Mouse (Mus musculus): Measurements from ENCODE around the gene Gm9964. TPM values are rescaled to one million over a fixed set of nuclear protein-coding genes. Genes with fewer than 3 reads are reported as not detected.
"Not testable (repeated sequence)": the region's sequence is repeated elsewhere in the genome, so short reads cannot be mapped to it uniquely, and the experiment has no call there.

Gm9964 gene
- polyA plus RNA-seq, 1 experiment from 2014 or later, result not detected

- no peaks in the 10 kb centered on the region for H3K9me3 ChIP-seq (replicated peaks)
- no peak overlapping the region for H3K4me3 ChIP-seq
- H3K4me1 ChIP-seq, result peaks cover 4% of the 10 kb centered on the region; the same call in 1 of the 2 replicates
- 51% methylated on average over 4 of the region's 4 CpGs for WGBS (ENCODE audit: insufficient replicate concordance)
- H3K4me2 ChIP-seq, result no peak overlapping the region
- ATAC-seq, result no peak
- no peak overlapping the region for H3K9ac ChIP-seq
- no peak overlapping the region for H3K27ac ChIP-seq
- no peaks in the 10 kb centered on the region for H3K36me3 ChIP-seq
- no peaks in the 10 kb centered on the region for H3K27me3 ChIP-seq (replicated peaks)
Observed at GRCm38 (mm10) chr11:79273757-79274156, 22.9 kb downstream of the Gm9964 start.

DNA sequence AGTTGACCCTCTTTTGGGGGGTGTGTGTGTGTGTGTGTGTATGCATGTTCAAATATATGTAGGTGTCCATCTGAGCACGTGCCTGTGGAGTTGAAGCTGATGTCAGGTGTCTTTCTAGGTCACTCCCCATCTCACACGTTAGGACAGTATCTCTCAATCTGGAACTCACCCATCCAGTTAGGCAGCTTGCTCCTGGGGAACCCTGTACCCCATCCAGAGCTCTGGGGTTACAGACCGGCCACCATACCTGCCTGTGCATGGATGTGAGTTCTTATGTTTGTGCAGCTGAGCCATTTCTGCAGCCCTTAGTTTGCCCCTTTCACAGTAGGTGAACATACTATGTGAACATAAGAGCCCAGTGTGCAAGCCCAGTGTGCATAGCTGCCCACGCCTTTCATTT, 23.7 kb downstream of the Gm9964 start:
- WGBS (ENCODE audit: insufficient replicate concordance), result 50% methylated on average over 4 of the region's 4 CpGs
- no peaks in the 10 kb centered on the region for H3K36me3 ChIP-seq
- no peak overlapping the region for H3K4me2 ChIP-seq
- H3K27me3 ChIP-seq (replicated peaks), result no peaks in the 10 kb centered on the region
- ATAC-seq, result no peak
- H3K9me3 ChIP-seq (replicated peaks), result no peaks in the 10 kb centered on the region
- H3K9ac ChIP-seq, result no peak overlapping the region
- no peak overlapping the region for H3K4me3 ChIP-seq
- H3K4me1 ChIP-seq, result no peaks in the 10 kb centered on the region
- H3K27ac ChIP-seq, result no peak overlapping the region

- Histone ChIP-seq H3K4me2 (no peak overlapping the region), H3K27ac (no peak overlapping the region), H3K4me3 (no peak overlapping the region), H3K4me1 (no peaks in the 10 kb centered on the region), H3K36me3 (no peaks in the 10 kb centered on the region), H3K9ac (no peak overlapping the region), H3K27me3 (replicated peaks) (peaks cover 3% of the 10 kb centered on the region; the same call in 1 of the 2 replicates), H3K9me3 (replicated peaks) (no peaks in the 10 kb centered on the region)
- no peak for ATAC-seq
- 18% methylated on average over 1 of the region's 1 CpGs for WGBS (ENCODE audit: insufficient replicate concordance)
Observed at GRCm38 (mm10) chr11:79267171-79267570, 29.5 kb downstream of the Gm9964 start.

DNA sequence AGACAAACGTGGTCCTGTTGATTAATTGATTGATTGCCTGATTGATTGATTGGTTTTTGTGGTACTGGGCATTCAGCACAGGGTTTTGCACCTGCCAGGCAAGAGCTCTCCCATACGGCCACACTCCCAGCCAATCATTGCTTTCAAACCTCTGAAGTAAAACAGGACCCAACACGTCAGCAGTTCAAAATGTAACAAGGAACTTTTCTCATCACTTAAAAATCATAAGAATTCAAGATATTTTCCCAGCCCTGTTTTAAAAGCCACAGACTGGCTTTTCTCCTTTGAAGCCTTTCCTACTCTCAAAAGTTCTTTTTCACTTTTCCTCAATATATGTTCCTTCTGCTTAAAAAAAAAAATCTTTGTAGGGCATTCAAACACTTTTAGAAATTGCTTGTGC, 32.3 kb downstream of the Gm9964 start:
- no peaks in the 10 kb centered on the region for H3K9me3 ChIP-seq (replicated peaks)
- H3K4me2 ChIP-seq, result no peak overlapping the region
- H3K36me3 ChIP-seq, result no peaks in the 10 kb centered on the region
- no peaks in the 10 kb centered on the region for H3K4me1 ChIP-seq
- H3K4me3 ChIP-seq, result no peak overlapping the region
- H3K27me3 ChIP-seq (replicated peaks), result peaks cover 3% of the 10 kb centered on the region; the same call in 1 of the 2 replicates
- WGBS (ENCODE audit: insufficient replicate concordance), result 47% methylated on average over 3 of the region's 3 CpGs
- ATAC-seq, result no peak
- H3K9ac ChIP-seq, result no peak overlapping the region
- H3K27ac ChIP-seq, result no peak overlapping the region

DNA sequence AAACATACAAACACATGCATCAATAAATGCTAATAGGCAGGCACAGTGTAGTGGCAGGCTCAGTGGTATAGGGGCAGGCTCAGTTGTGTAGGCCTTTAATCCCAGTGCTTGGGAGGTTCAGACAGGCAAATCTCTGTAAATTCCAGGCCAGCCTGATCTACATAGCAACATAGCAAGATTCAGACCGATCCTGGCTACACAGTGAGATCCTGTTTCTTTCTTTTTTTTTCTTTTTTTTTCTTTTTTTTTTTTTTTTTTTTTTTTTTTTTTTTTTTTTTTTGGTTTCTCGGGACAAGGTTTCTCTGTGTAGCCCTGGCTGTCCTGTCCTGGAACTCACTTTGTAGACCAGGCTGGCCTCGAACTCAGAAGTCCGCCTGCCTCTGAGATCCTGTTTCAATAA, 36.6 kb downstream of the Gm9964 start:
- H3K27me3 ChIP-seq (replicated peaks); H3K36me3 ChIP-seq; H3K4me2 ChIP-seq; H3K4me3 ChIP-seq; H3K9me3 ChIP-seq (replicated peaks); H3K27ac ChIP-seq; H3K9ac ChIP-seq; ATAC-seq: not testable (repeated sequence)
- H3K4me1 ChIP-seq, result peaks cover 13% of the 10 kb centered on the region
- 73% methylated on average over 4 of the region's 4 CpGs for WGBS (ENCODE audit: insufficient replicate concordance)

- ATAC-seq, result no peak
- Histone ChIP-seq H3K36me3 (no peaks in the 10 kb centered on the region), H3K4me1 (peaks cover 19% of the 10 kb centered on the region), H3K4me2 (no peak overlapping the region), H3K9me3 (replicated peaks) (no peaks in the 10 kb centered on the region), H3K4me3 (no peak overlapping the region), H3K27me3 (replicated peaks) (peaks cover 8% of the 10 kb centered on the region), H3K27ac (no peak overlapping the region), H3K9ac (no peak overlapping the region)
- WGBS (ENCODE audit: insufficient replicate concordance), result 62% methylated on average over 6 of the region's 6 CpGs
Observed at GRCm38 (mm10) chr11:79258738-79259137, 38.0 kb downstream of the Gm9964 start.

DNA sequence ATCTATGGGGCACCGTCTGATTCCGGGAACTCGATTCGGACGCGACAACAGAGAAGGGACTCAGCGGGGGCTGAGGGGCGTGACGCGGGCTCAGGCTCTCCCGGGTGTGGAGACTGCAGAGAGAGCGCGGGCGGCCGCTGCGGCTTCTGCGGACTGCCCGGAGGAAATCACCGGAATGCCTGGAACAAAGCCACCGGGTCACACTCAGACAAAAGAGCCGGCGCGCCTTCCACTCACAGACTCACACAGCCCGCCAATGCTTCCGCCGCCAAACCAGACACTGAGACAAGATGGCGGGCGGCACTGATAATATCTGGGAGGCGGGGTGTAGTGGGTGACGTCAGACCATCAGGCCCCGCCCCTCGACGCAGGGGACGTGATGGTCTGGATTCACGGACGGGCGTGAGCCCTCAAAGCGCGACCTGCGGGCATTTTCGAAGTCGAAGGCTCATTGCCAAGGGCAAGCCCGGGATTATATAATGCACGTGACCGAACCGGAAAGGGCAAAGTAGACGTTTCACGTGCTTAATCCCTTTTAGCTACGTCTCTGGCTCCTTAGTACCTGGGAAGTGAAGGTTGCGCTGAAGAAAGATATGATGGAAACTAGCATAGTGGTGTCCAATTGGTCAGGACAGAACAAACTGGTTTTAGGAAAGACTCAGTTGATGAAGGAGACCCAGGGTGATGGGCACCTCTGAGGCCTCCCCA, 42.2 kb downstream of the Gm9964 start, which contains the start of gene Wsb1:
Gene Wsb1, minus strand, starts transcription at position 281 of the 708 bp plus-strand sequence.
- H3K4me3 ChIP-seq, result peak within 1 kb of the TSS; percentile 94
- H3K9ac ChIP-seq, result peak within 1 kb of the TSS; percentile 93
- WGBS (ENCODE audit: insufficient replicate concordance), result 2% methylated on average over 50 of the region's 50 CpGs
- H3K27ac ChIP-seq, result peak within 1 kb of the TSS; percentile 89
- peaks cover 8% of the 10 kb centered on the region for H3K27me3 ChIP-seq (replicated peaks)
- ATAC-seq, result peak; percentile 86
- H3K9me3 ChIP-seq (replicated peaks), result no peaks in the 10 kb centered on the region
- H3K4me1 ChIP-seq, result peaks cover 46% of the 10 kb centered on the region
- H3K36me3 ChIP-seq, result peaks cover 22% of the 10 kb centered on the region
- H3K4me2 ChIP-seq, result peak within 1 kb of the TSS; percentile 97

DNA sequence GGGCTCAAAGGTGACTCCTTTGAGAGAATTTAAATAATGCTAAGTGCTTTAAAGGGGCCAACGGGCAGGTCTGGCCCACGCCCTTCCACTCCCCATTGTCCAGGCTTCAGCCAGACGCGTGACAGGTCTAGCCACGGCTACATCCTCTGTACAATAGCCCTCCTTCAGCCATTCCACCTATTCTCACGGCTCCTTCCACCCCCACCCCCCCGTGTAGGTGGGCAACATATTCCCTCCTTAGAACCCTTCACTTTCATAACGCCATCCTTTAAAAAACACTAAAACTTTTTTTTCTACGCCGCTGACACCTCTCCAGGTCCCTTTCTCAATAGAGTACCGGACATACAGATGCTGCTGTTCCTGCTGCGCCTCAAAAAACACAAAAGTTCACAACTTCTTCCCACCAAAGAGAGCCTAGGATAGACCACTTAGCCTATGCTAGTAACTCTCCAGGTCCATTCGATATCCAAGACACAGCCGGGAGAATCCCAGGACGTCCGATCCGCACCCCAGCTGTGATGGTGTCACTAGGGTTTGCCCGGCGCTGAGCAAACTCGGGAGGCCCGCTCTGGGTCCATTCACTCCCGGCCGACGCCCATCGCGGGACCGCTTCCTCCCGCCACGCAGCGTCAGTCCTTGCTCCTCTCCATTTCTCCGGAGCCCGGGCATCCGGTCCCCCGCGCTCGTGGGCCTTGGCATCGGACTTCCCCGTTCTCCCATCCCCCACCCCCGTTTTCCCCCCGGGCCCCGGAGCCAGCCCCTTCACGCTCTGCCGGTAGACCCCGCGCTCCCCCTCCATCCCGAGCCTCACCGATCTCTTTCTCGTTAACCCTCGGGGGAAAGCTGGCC, 42.9 kb downstream of the Gm9964 start:
- peaks cover 8% of the 10 kb centered on the region for H3K27me3 ChIP-seq (replicated peaks)
- H3K36me3 ChIP-seq, result peaks cover 28% of the 10 kb centered on the region
- 1% methylated on average over 49 of the region's 49 CpGs for WGBS (ENCODE audit: insufficient replicate concordance)
- H3K4me2 ChIP-seq, result peak overlapping the region; percentile 97
- peaks cover 46% of the 10 kb centered on the region for H3K4me1 ChIP-seq
- peak overlapping the region; percentile 94 for H3K4me3 ChIP-seq
- H3K9ac ChIP-seq, result peak overlapping the region; percentile 93
- peak; percentile 74 for ATAC-seq
- peak overlapping the region; percentile 89 for H3K27ac ChIP-seq
- H3K9me3 ChIP-seq (replicated peaks), result no peaks in the 10 kb centered on the region

- Histone ChIP-seq H3K4me3 (peak overlapping the region; percentile 94), H3K27ac (peak overlapping the region; percentile 89), H3K4me1 (peaks cover 44% of the 10 kb centered on the region), H3K36me3 (peaks cover 35% of the 10 kb centered on the region), H3K27me3 (replicated peaks) (peaks cover 8% of the 10 kb centered on the region), H3K9me3 (replicated peaks) (no peaks in the 10 kb centered on the region), H3K4me2 (peak overlapping the region; percentile 97), H3K9ac (peak overlapping the region; percentile 93)
- no peak for ATAC-seq
- WGBS (ENCODE audit: insufficient replicate concordance), result 18% methylated on average over 6 of the region's 6 CpGs
Observed at GRCm38 (mm10) chr11:79252881-79253541, 43.7 kb downstream of the Gm9964 start.
